Mouse (Mus musculus): Measurements from ENCODE around the gene Etnk1. TPM values are rescaled to one million over a fixed set of nuclear protein-coding genes. Genes with fewer than 3 reads are reported as not detected.

Etnk1 gene
- total RNA-seq, 2 experiments from 2014 or later, result 23.1 to 26.1 TPM

- intact Hi-C loops (cut with DNase I), result no loop called here
- DNase-seq (ENCODE audit: low spot score), result no peak
Measured at GRCm38 (mm10) chr6:143193166-143193565, 26.1 kb downstream of the Etnk1 start.

GRCm38 (mm10) chr6:143193641-143194040 lies 26.6 kb downstream of the Etnk1 start:
- no peak for DNase-seq (ENCODE audit: low spot score)
- intact Hi-C loops (cut with DNase I), result no loop called here

- no peak for DNase-seq (ENCODE audit: low spot score)
- intact Hi-C loops (cut with DNase I), result no loop called here
Measured at GRCm38 (mm10) chr6:143197053-143197452, 30.0 kb downstream of the Etnk1 start.

- intact Hi-C loops (cut with DNase I), result no loop called here
- no peak for DNase-seq (ENCODE audit: low spot score)
Measured at GRCm38 (mm10) chr6:143198421-143198820, 31.4 kb downstream of the Etnk1 start.

GRCm38 (mm10) chr6:143203097-143203496 lies 36.1 kb downstream of the Etnk1 start:
- DNase-seq (ENCODE audit: low spot score), result no peak
- intact Hi-C loops (cut with DNase I), result no loop called here

- intact Hi-C loops (cut with DNase I), result no loop called here
- no peak for DNase-seq (ENCODE audit: low spot score)
Measured at GRCm38 (mm10) chr6:143208880-143209279, 41.9 kb downstream of the Etnk1 start.

- DNase-seq (ENCODE audit: low spot score), result no peak
- intact Hi-C loops (cut with DNase I), result no loop called here
Measured at GRCm38 (mm10) chr6:143212766-143213165, 45.7 kb downstream of the Etnk1 start.

GRCm38 (mm10) chr6:143213461-143213860 lies 46.4 kb downstream of the Etnk1 start:
- no peak for DNase-seq (ENCODE audit: low spot score)
- intact Hi-C loops (cut with DNase I), result no loop called here

GRCm38 (mm10) chr6:143216221-143216620 lies 49.2 kb downstream of the Etnk1 start:
- intact Hi-C loops (cut with DNase I), result no loop called here
- no peak for DNase-seq (ENCODE audit: low spot score)

- no peak for DNase-seq (ENCODE audit: low spot score)
- intact Hi-C loops (cut with DNase I), result no loop called here
Measured at GRCm38 (mm10) chr6:143219347-143219746, 52.3 kb downstream of the Etnk1 start.

- intact Hi-C loops (cut with DNase I), result no loop called here
- DNase-seq (ENCODE audit: low spot score), result no peak
Measured at GRCm38 (mm10) chr6:143221245-143221644, 54.2 kb downstream of the Etnk1 start.

- intact Hi-C loops (cut with DNase I), result no loop called here
- no peak for DNase-seq (ENCODE audit: low spot score)
Measured at GRCm38 (mm10) chr6:143224057-143224456, 57.0 kb downstream of the Etnk1 start.

GRCm38 (mm10) chr6:143224885-143225284 lies 57.9 kb downstream of the Etnk1 start:
- DNase-seq (ENCODE audit: low spot score), result no peak
- intact Hi-C loops (cut with DNase I), result no loop called here

- DNase-seq (ENCODE audit: low spot score), result no peak
- intact Hi-C loops (cut with DNase I), result no loop called here
Measured at GRCm38 (mm10) chr6:143228696-143229095, 61.7 kb downstream of the Etnk1 start.

- intact Hi-C loops (cut with DNase I), result no loop called here
- DNase-seq (ENCODE audit: low spot score), result no peak
Measured at GRCm38 (mm10) chr6:143229906-143230305, 62.9 kb downstream of the Etnk1 start.

- intact Hi-C loops (cut with DNase I), result no loop called here
- no peak for DNase-seq (ENCODE audit: low spot score)
Measured at GRCm38 (mm10) chr6:143230888-143231287, 63.9 kb downstream of the Etnk1 start.

- DNase-seq (ENCODE audit: low spot score), result no peak
- intact Hi-C loops (cut with DNase I), result no loop called here
Measured at GRCm38 (mm10) chr6:143232718-143233117, 65.7 kb downstream of the Etnk1 start.

- DNase-seq (ENCODE audit: low spot score), result no peak
- intact Hi-C loops (cut with DNase I), result no loop called here
Measured at GRCm38 (mm10) chr6:143234868-143235267, 67.8 kb downstream of the Etnk1 start.

- DNase-seq (ENCODE audit: low spot score), result no peak
- intact Hi-C loops (cut with DNase I), result no loop called here
Measured at GRCm38 (mm10) chr6:143239362-143240074, 72.5 kb downstream of the Etnk1 start.

- intact Hi-C loops (cut with DNase I), result no loop called here
- no peak for DNase-seq (ENCODE audit: low spot score)
Measured at GRCm38 (mm10) chr6:143243191-143243590, 76.2 kb downstream of the Etnk1 start.

- no peak for DNase-seq (ENCODE audit: low spot score)
- intact Hi-C loops (cut with DNase I), result no loop called here
Measured at GRCm38 (mm10) chr6:143257921-143258320, 90.9 kb downstream of the Etnk1 start.

- DNase-seq (ENCODE audit: low spot score), result no peak
- intact Hi-C loops (cut with DNase I), result no loop called here
Measured at GRCm38 (mm10) chr6:143259169-143259629, 92.2 kb downstream of the Etnk1 start.

All from heart, postnatal 25 days (tissue).